Mouse (Mus musculus) thymus, postnatal 25 days (tissue): ENCODE measurements around the gene Tnr.

Source experiments
- DNase-seq: peaks from one replicate; pipeline ENCODE4 v3.0.0; 2022

Gene Tnr

GRCm38 (mm10) chr1:159811805-159812204, 288.2 kb downstream of the Tnr start:
- no peak for DNase-seq

- peak; percentile 40 for DNase-seq
These were observed 289.3 kb downstream of the Tnr start for GRCm38 (mm10) chr1:159812820-159813411.

- DNase-seq, result no peak
These were observed 290.8 kb downstream of the Tnr start for GRCm38 (mm10) chr1:159814348-159814747.

DNA sequence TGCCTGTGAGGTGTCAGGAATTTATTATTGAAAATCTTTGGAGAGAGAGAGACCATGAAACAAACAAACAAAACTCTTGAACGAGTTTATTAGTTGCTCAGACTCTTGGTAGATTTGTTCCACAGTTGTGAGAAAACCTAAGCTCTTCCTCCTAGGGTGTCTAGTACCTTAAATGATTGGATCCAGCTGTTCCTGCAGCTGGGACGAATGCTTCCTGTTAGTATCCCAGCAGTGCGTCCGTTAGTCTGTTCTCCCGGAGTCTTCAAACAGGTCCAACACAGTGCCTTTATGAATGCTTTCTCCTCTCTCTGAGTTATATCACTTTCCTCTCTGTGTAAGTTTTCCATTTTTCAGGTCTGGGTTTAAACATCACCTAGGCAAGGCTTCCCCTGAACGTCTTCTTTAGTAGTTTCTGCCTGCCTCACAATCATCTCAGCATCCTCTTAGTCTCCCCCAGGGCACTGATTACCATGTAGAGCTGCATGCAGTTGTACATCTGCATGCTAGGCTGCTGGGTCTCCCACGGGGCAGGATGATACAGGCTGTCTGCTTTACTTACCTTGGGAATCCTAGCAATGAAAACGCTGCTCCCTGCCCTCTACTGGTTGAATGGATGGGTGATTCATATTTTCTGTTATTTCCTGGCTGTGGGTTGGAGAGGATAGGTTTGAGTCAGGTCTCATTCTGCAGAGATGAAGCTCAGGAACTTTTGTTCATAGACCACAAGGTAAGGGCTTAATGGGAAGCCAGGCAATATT, 293.2 kb downstream of the Tnr start:
- no peak for DNase-seq

DNA sequence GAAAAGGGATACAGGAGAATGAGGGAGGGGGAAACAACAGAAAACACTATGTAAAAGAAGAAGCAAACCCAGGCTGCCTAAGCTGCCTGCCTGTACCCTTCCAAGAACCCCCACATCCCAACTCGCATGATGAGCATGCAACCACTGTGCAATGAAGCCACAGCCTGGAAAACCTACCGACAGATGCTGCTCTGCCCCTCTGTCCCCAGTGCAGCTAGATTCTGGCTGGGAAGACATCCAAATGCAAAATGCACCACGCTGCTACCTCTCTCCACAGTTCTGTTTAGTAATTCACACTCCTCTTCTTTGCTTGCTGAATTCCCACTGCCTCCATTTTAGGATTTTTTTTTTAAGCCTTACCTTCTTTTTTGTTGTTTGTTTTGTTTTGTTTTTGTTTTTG, 295.9 kb downstream of the Tnr start:
- no peak for DNase-seq

GRCm38 (mm10) chr1:159822416-159822815, 298.8 kb downstream of the Tnr start:
- no peak for DNase-seq

DNA sequence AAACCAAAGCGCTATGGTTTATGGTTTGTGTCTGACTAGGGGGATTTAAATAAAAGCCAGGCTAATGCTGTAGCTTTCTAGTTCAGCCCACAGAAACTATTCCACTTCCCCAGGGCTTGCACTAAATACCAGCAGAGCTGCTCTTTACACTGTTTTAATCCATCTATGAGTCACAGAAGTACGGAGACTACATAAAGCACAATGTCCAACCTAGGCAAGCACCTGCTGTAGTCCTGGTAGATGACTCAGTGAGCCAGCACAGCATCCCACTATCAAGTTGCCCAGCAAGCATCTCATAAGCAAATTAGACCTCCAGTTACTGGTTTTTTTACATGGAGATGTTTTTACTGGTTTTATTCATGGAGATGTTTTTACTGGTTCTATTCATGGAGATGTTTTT, 305.0 kb downstream of the Tnr start:
- no peak for DNase-seq

- no peak for DNase-seq
These were observed 309.6 kb downstream of the Tnr start for GRCm38 (mm10) chr1:159833165-159833564.

GRCm38 (mm10) chr1:159833646-159834338, 310.2 kb downstream of the Tnr start:
- no peak for DNase-seq

GRCm38 (mm10) chr1:159835126-159835525, 311.6 kb downstream of the Tnr start:
- DNase-seq, result no peak

- no peak for DNase-seq
These were observed 316.8 kb downstream of the Tnr start for GRCm38 (mm10) chr1:159840337-159840736.

- DNase-seq, result no peak
These were observed 319.3 kb downstream of the Tnr start for GRCm38 (mm10) chr1:159842876-159843275.

- no peak for DNase-seq
These were observed 328.5 kb downstream of the Tnr start for GRCm38 (mm10) chr1:159852088-159852487.

- no peak for DNase-seq
These were observed 330.7 kb downstream of the Tnr start for GRCm38 (mm10) chr1:159854261-159854660.

DNA sequence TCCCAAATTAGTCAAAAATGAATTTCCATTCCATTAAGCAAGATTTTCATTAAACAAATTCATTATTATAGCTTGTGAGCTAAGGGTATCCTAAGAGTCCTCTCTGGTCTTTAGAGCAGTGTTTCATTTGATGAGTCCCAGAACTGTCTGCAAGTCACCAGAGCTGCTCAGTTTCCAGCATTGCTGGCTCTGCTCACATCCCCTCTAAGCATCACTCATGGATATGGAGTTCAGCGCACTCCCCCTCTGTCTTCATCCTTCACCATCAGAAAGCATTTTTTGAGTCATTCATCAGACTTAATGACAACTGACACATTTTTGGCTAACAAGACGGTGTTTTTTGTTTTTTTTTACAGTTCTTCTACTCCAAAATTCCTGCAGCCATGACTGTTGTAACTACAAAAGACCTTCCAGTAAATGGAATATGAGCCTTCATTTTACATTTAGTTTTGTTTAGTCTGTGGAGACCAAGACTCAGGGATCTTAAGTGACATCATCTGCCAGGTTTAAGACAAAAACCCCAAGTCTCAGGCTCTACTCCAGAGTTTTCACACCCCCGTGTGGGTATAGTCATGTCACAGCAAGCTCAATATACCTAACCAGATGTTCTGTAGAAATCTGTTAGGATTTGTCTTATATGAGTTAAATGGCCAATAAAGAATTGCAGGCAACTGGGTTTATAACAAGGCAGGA, 338.4 kb downstream of the Tnr start:
- DNase-seq, result no peak

- no peak for DNase-seq
These were observed 342.1 kb downstream of the Tnr start for GRCm38 (mm10) chr1:159865696-159866095.

GRCm38 (mm10) chr1:159869619-159870441, 346.3 kb downstream of the Tnr start:
- DNase-seq, result no peak

DNA sequence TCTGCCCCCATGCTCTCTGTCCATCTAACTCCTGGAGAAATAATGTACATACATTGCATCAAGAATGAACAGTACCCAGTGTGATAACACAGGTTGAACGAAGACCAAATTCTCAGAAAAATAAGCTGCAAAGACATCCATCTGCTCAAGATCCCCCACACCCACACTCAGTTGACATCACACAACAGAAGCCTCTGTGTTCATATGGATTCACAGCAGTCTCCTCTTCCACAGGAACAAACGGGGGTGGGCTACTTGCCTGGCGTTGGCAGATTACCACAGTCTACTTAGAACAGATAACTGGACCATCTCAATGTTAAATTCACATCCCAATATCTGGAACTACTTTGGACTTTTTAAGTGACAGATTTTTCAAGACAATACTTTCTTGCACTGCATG, 349.3 kb downstream of the Tnr start:
- no peak for DNase-seq

DNA sequence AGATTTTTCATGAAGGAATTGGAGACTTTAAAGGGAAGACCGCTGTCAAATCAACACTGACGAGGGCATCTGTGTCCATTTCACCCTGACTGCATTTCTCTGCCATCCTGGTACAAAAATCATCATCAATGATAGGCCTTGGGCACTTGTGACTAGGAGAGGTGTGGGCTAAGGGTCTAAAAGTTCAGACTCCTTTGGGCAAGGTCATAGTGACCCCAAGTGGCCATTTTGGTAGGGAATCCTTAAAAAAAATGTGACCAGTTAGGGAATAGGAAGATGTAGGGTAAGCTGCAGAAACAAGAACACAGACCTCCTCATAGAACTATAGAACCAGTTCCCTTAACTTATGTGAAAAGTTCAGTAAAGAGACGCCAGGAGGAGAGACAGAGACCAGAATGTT, 355.1 kb downstream of the Tnr start:
- no peak for DNase-seq

DNA sequence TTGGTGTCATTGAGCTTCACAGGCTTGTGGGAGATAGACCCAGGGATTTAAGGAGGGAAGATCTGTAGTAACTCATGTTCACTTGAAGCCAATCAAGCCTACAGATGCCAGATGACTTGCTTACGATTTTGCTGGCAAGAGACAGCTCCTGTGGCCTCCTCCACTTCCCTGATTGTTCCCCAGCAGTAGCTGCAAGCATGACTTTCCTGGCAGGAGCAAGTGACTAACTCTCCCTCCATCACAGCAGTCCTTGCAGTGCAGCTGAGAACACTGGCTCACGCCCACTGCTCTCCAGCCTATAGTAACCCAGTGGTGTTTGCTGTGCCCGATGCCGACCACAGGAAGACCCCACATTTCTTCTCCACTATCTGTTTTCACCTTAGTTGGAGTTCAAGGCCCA, 356.3 kb downstream of the Tnr start:
- no peak for DNase-seq

GRCm38 (mm10) chr1:159885476-159885875, 361.9 kb downstream of the Tnr start:
- no peak for DNase-seq

DNA sequence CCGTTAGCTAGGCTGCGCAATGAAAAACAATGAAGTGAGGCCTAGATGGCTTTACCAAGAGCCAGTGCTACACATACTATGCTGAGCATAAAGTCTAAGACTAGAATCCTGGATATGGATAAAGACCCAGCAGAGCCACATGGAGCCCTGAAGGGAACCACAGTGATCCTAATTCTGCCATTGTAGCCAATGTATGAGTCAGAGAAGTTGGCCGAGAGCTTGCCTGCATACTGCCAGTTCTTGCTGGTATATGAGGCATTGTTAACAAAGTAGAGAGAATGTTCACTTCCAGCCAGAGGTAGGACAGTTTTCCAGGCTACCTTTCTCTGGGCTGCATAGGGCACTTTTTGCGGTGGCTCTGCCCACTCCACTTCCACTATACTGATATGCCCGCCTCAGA, 365.0 kb downstream of the Tnr start:
- no peak for DNase-seq
